Mouse (Mus musculus): ENCODE results near the gene Tle2. TPM values are rescaled to one million over a fixed set of nuclear protein-coding genes. Genes with fewer than 3 reads are reported as not detected.

Tle2 gene
- 22.4 and 25.7 TPM in 2 replicates for polyA plus RNA-seq (2011; ENCODE audit: insufficient read length, low read depth, missing spikeins)

DNA sequence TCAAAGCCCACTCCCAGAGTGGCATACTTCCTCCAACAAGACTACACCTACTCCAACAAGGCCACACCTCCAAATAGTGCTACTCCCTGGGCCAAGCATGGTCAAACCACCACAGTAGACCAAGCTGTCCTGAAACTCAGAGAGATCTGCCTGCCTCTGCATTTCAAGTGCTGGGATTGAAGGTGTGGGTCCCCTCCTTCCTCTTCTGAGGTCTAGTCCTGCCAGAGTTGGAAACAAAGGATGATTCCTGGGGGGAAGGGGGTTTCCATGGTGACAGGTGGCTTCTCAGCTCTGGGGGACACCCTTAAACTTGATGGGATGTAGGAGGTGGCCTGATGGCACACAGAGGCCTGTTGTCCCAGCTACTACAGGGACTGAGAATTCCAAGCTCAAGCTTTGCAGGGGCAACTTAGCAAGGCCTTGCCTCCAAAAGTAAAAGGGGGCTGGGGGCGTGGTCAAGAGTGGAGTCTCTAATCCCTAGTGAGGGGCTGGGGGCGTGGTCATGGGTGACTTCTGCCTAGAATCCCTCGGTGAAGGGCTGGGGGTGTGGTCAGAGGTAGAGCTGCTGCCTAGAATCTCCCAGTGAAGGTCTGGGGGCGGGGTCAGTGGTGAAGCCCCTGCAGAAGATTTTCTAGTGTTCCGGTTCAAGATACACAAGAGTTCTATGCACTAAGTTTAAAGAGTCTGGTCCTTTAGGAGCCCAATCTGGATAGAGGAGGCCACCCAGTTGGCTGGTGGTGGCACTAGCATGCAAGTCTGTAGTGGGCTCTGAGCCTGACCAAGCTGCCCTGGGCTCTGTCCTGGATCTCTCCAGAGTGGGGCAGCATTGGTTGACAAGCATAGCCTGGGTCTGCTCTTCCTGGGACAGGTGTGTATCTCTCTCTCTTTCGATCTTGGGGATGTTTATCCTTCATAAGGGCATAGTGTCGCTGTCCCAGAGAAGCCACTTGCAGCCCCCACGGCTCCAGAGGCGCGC is at the start of gene Tle2:
Gene Tle2 (plus strand): TSS at position 481 of the 976 bp plus-strand sequence.
- H3K4me3 ChIP-seq (ENCODE audit: insufficient read depth, low read length) = peak within 1 kb of the TSS; percentile 66
- no peaks in the 10 kb centered on the region; the same call in 1 of the 2 replicates for H3K4me1 ChIP-seq (ENCODE audit: control insufficient read depth, insufficient read depth, low read length)
- H3K27ac ChIP-seq (ENCODE audit: insufficient read depth, low read length) = no peak within 1 kb of the TSS
- no peak for TF ChIP-seq POLR2A (IDR thresholded peaks at IDR 0.05; ENCODE audit: low read depth, low read length)
- no peak for TF ChIP-seq CTCF (IDR thresholded peaks at IDR 0.05; ENCODE audit: borderline replicate concordance, insufficient read depth, low read length)

DNA sequence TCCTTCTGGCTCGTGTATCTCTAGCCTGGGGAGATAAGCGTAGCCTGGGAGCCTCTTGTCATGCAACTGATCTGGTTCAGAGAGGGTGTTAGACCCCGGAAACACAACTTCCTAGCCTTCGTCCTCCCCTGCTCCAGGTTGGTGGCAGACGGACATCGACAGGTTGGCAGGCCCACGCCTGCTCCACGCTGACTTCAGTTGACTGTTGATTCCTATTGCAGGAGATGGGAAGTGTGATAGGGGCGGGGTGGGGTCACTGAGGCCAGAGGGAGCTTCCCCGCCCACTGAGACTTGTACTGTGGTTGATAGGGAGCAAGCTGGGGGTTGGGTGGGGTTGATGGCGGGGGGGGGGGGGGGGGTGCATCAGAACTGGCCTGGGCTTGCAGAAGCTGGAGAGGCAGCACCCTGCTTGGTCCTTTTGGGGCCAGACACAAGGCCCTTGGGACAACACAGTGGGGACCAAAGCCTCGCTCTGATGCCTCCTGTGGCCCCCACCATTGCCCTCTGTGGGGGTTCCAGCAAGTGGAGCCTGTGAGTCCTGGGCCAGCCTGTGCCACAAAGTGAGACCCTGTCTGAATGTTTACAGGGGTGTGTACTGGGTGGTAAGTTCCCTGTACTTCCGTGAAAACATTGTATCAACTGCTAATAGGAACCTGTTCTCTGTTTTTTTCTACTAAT is 49.2 kb upstream of the Tle2 start:
- H3K4me1 ChIP-seq (ENCODE audit: control insufficient read depth, insufficient read depth, low read length) = no peaks in the 10 kb centered on the region
- TF ChIP-seq CTCF (IDR thresholded peaks at IDR 0.05; ENCODE audit: borderline replicate concordance, insufficient read depth, low read length) (no peak), POLR2A (IDR thresholded peaks at IDR 0.05; ENCODE audit: low read depth, low read length) (no peak)
- H3K4me3 ChIP-seq (ENCODE audit: insufficient read depth, low read length) = no peak overlapping the region
- H3K27ac ChIP-seq (ENCODE audit: insufficient read depth, low read length) = no peak overlapping the region

DNA sequence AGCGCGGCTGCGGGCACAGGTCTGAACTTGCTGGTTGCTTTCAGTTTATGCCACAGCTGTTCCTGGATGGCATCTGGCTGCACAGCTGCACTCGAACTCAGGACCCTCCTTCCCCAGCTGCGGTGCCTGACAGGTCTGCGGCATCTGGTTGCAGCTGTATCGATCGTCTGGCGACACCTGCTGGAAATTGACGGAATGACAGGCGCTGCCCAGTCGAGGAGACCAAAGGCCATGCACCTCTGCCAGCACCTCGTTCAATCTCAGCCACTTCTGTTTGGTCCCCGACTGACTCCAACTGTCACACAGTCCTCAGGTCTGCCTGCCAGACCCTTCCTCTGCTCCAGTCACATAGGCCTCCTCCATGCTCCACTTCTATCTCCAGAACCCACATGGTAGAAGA is 47.6 kb upstream of the Tle2 start:
- TF ChIP-seq POLR2A (IDR thresholded peaks at IDR 0.05; ENCODE audit: low read depth, low read length) = no peak
- peak; percentile 99 for TF ChIP-seq CTCF (IDR thresholded peaks at IDR 0.05; ENCODE audit: borderline replicate concordance, insufficient read depth, low read length)
- no peaks in the 10 kb centered on the region for H3K4me1 ChIP-seq (ENCODE audit: control insufficient read depth, insufficient read depth, low read length)
- no peak overlapping the region for H3K4me3 ChIP-seq (ENCODE audit: insufficient read depth, low read length)
- H3K27ac ChIP-seq (ENCODE audit: insufficient read depth, low read length) = no peak overlapping the region

DNA sequence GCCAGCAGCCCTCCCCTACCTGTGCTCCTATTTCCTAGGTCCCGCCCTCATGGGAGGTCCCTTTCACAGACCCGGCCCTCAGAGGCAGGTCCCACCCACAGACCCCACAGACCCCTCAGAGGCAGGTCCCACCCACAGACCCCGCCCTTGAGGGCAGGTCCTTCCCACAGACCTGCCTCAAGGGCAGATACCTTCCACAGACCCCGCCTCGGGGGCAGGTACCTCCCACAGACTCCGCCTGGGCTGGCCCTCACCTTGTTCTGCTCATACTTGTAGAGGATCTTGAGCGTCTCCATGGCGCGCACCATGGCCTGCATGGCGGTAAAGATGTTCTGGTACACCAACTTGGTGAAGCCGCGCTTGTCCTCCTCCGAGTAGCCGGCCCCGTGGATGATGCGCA is 39.5 kb upstream of the Tle2 start:
- TF ChIP-seq POLR2A (IDR thresholded peaks at IDR 0.05; ENCODE audit: low read depth, low read length) = no peak
- no peak for TF ChIP-seq CTCF (IDR thresholded peaks at IDR 0.05; ENCODE audit: borderline replicate concordance, insufficient read depth, low read length)
- H3K27ac ChIP-seq (ENCODE audit: insufficient read depth, low read length) = no peak overlapping the region
- no peak overlapping the region for H3K4me3 ChIP-seq (ENCODE audit: insufficient read depth, low read length)
- H3K4me1 ChIP-seq (ENCODE audit: control insufficient read depth, insufficient read depth, low read length) = peaks cover 7% of the 10 kb centered on the region; the same call in 1 of the 2 replicates

DNA sequence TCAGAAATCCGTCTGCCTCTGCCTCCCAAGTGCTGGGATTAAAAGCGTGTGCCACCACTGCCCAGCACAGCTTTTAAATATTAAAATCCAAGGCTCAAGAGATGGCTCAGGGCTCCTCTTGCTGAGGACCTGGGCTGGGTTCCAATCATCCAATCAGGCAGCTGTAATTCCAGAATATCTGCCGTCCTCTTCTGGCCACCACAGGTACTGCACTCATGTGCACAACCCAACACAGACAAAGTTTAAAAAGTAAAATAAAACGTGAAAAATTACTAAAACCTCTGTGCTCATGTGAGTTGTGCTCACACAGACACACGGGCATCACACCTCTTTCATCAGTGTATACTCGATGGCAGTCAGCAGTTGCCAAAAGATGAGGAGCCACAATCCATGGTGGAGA is 37.6 kb upstream of the Tle2 start:
- TF ChIP-seq CTCF (IDR thresholded peaks at IDR 0.05; ENCODE audit: borderline replicate concordance, insufficient read depth, low read length) (no peak), POLR2A (IDR thresholded peaks at IDR 0.05; ENCODE audit: low read depth, low read length) (no peak)
- peaks cover 7% of the 10 kb centered on the region; the same call in 1 of the 2 replicates for H3K4me1 ChIP-seq (ENCODE audit: control insufficient read depth, insufficient read depth, low read length)
- H3K4me3 ChIP-seq (ENCODE audit: insufficient read depth, low read length) = no peak overlapping the region
- no peak overlapping the region for H3K27ac ChIP-seq (ENCODE audit: insufficient read depth, low read length)

DNA sequence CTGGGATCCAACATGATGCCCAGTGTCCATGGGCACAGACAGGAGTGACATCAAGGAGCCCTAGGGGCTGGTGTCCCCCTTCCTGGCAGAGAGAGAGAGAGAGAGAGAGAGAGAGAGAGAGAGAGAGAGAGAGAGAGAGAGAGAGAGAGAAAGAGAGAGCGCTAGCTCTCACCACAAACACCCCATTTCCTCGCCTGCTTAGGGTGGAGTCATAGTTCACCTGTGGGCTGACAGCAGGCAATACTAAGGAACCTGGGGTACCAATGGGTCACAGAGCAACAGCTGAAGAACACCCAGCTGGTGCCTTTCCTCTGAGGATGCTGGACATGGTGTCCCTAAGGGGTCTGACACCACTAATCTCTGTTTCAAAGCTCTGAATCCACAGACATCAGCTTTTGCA is 36.9 kb upstream of the Tle2 start:
- no peak overlapping the region for H3K27ac ChIP-seq (ENCODE audit: insufficient read depth, low read length)
- H3K4me3 ChIP-seq (ENCODE audit: insufficient read depth, low read length) = no peak overlapping the region
- TF ChIP-seq CTCF (IDR thresholded peaks at IDR 0.05; ENCODE audit: borderline replicate concordance, insufficient read depth, low read length) = no peak
- TF ChIP-seq POLR2A (IDR thresholded peaks at IDR 0.05; ENCODE audit: low read depth, low read length) = no peak
- H3K4me1 ChIP-seq (ENCODE audit: control insufficient read depth, insufficient read depth, low read length) = peaks cover 7% of the 10 kb centered on the region; the same call in 1 of the 2 replicates

DNA sequence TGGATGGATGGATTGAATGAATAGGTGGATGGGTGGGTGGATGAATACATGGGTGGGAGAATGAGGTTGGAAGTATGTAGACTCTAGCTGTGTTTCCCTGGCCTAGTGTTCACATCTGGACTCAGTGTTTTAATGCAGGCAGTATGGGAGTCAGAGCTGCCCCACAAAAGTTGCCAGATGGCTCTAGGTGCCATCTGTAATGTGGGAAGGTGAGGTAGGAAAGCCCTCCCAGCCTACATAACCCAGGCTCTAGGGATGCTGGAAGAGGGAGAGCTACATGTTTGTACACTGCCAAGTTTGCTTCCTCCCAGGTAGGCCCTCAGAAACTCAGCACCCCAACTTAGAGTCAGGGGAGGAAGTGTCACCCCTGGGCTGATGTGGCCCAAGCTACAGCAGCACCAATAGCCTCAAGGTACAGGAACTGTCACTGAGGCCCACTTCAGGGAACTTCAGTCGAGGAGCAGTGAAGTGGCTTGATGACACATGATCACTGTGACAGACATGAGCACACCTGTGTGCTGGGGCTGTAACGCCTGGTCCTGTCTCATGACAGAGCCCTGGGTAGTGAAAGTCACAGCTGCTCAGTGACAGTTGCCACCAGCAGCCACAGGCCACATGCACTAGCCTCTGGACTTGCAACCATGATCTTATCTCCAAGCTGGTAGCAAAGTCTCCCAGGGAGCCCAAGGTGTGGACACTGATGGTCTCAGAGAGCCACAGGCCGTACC is 35.9 kb upstream of the Tle2 start:
- Histone ChIP-seq H3K27ac (ENCODE audit: insufficient read depth, low read length) (no peak overlapping the region), H3K4me3 (ENCODE audit: insufficient read depth, low read length) (no peak overlapping the region), H3K4me1 (ENCODE audit: control insufficient read depth, insufficient read depth, low read length) (peaks cover 9% of the 10 kb centered on the region; the same call in 1 of the 2 replicates)
- no peak for TF ChIP-seq POLR2A (IDR thresholded peaks at IDR 0.05; ENCODE audit: low read depth, low read length)
- no peak for TF ChIP-seq CTCF (IDR thresholded peaks at IDR 0.05; ENCODE audit: borderline replicate concordance, insufficient read depth, low read length)

DNA sequence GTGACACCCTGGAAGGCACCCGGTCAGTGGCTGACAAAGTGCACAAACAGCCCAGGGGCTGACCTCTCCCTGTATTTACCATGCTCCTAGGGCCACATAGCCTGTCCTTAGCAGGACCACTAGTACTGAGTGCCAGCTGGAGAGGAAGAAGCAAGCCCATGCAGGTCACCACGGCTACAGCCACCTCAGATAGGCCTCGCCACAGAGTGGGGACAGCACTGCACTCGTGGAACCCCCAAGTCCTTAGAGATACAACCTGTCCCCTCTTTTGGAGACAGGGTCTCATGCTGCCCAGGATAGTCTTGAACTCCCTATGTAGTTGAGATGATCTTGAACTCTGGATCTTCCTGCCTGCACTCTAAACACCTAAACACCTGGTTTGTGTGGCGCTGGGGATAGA is 33.0 kb upstream of the Tle2 start:
- no peak overlapping the region for H3K4me3 ChIP-seq (ENCODE audit: insufficient read depth, low read length)
- H3K4me1 ChIP-seq (ENCODE audit: control insufficient read depth, insufficient read depth, low read length) = peaks cover 3% of the 10 kb centered on the region; the same call in 1 of the 2 replicates
- H3K27ac ChIP-seq (ENCODE audit: insufficient read depth, low read length) = no peak overlapping the region
- no peak for TF ChIP-seq POLR2A (IDR thresholded peaks at IDR 0.05; ENCODE audit: low read depth, low read length)
- no peak for TF ChIP-seq CTCF (IDR thresholded peaks at IDR 0.05; ENCODE audit: borderline replicate concordance, insufficient read depth, low read length)

DNA sequence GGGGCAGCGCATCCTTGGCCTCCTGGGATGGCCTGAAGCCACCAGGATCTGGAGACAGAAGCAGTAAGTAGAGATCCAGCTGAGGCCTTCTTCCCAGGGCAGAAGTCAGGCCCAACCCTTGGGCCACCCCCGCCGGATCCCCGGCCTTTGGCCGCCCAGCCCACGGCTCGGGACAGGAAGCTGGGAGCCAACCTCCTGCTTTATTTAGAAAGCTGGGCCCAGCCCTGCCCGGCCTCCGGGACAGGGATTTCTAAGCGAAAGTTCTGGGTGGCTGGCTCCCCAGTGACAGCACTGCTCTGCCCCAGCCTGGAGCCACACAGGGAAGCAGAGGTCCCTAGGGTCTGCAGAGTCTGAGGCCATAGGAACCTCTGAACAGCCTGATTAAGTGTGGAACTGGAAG is 32.6 kb upstream of the Tle2 start:
- TF ChIP-seq POLR2A (IDR thresholded peaks at IDR 0.05; ENCODE audit: low read depth, low read length) (no peak), CTCF (IDR thresholded peaks at IDR 0.05; ENCODE audit: borderline replicate concordance, insufficient read depth, low read length) (no peak)
- Histone ChIP-seq H3K4me3 (ENCODE audit: insufficient read depth, low read length) (no peak overlapping the region), H3K27ac (ENCODE audit: insufficient read depth, low read length) (no peak overlapping the region), H3K4me1 (ENCODE audit: control insufficient read depth, insufficient read depth, low read length) (peaks cover 3% of the 10 kb centered on the region; the same call in 1 of the 2 replicates)
